Mouse (Mus musculus): ENCODE measurements around the gene Gm28051. TPM values are rescaled to one million over a fixed set of nuclear protein-coding genes. Genes with fewer than 3 reads are reported as not detected.

Gene Gm28051
- polyA plus RNA-seq (2016; fragmentation: Nextera tagmentation; extraction: Ambion mirVana), result not detected in 2 replicates

- Histone ChIP-seq H3K4me1 (peaks cover 32% of the 10 kb centered on the region), H3K9me3 (no peaks in the 10 kb centered on the region), H3K36me3 (replicated peaks) (peaks cover 55% of the 10 kb centered on the region), H3K27ac (peak within 1 kb of the TSS; percentile 94), H3K4me3 (peak within 1 kb of the TSS; percentile 91), H3K27me3 (ENCODE audit: poor library complexity, severe bottlenecking) (no peaks in the 10 kb centered on the region)
- peak; percentile 98 for DNase-seq (ENCODE audit: extremely low spot score, low spot score)
- WGBS, result under 1% methylated on average over 68 of the region's 73 CpGs
Observed at GRCm38 (mm10) chr12:102757689-102758402, at the start of gene Gm28051, which contains the start of the genes Gon7 and Ubr7. Gene Gm28051 (minus strand): TSS chr12:102757765. Gene Gon7 (minus strand): TSS chr12:102757803. Gene Ubr7 (plus strand): TSS chr12:102757967.

GRCm38 (mm10) chr12:102799528-102799927 is 42.0 kb upstream of the Gm28051 start:
- Histone ChIP-seq H3K36me3 (replicated peaks) (peaks cover 32% of the 10 kb centered on the region), H3K4me1 (no peaks in the 10 kb centered on the region), H3K27ac (no peak overlapping the region), H3K9me3 (no peaks in the 10 kb centered on the region), H3K4me3 (no peak overlapping the region), H3K27me3 (ENCODE audit: poor library complexity, severe bottlenecking) (no peaks in the 10 kb centered on the region)
- WGBS, result 95% methylated on average over 2 of the region's 2 CpGs
- DNase-seq (ENCODE audit: extremely low spot score, low spot score), result no peak

- Histone ChIP-seq H3K4me1 (no peaks in the 10 kb centered on the region), H3K27ac (no peak overlapping the region), H3K27me3 (ENCODE audit: poor library complexity, severe bottlenecking) (no peaks in the 10 kb centered on the region), H3K9me3 (no peaks in the 10 kb centered on the region), H3K36me3 (replicated peaks) (peaks cover 95% of the 10 kb centered on the region), H3K4me3 (no peak overlapping the region)
- DNase-seq (ENCODE audit: extremely low spot score, low spot score), result no peak
- 87% methylated on average over 7 of the region's 7 CpGs for WGBS
Observed at GRCm38 (mm10) chr12:102787927-102788326, 30.4 kb upstream of the Gm28051 start.

GRCm38 (mm10) chr12:102785593-102785985 is 28.0 kb upstream of the Gm28051 start:
- Histone ChIP-seq H3K27me3 (ENCODE audit: poor library complexity, severe bottlenecking) (no peaks in the 10 kb centered on the region), H3K36me3 (replicated peaks) (peaks cover 91% of the 10 kb centered on the region), H3K27ac (no peak overlapping the region), H3K4me3 (no peak overlapping the region), H3K9me3 (no peaks in the 10 kb centered on the region), H3K4me1 (no peaks in the 10 kb centered on the region)
- no peak for DNase-seq (ENCODE audit: extremely low spot score, low spot score)
- 92% methylated on average over 5 of the region's 5 CpGs for WGBS

- H3K27ac ChIP-seq, result no peak overlapping the region
- H3K36me3 ChIP-seq (replicated peaks), result peaks cover 89% of the 10 kb centered on the region
- H3K27me3 ChIP-seq (ENCODE audit: poor library complexity, severe bottlenecking), result no peaks in the 10 kb centered on the region
- no peaks in the 10 kb centered on the region for H3K9me3 ChIP-seq
- H3K4me1 ChIP-seq, result no peaks in the 10 kb centered on the region
- DNase-seq (ENCODE audit: extremely low spot score, low spot score), result no peak
- no peak overlapping the region for H3K4me3 ChIP-seq
- 94% methylated on average over 19 of the region's 19 CpGs for WGBS
Observed at GRCm38 (mm10) chr12:102784899-102785592, 27.5 kb upstream of the Gm28051 start.

GRCm38 (mm10) chr12:102782841-102783240 is 25.3 kb upstream of the Gm28051 start:
- 92% methylated on average over 5 of the region's 5 CpGs for WGBS
- no peak overlapping the region for H3K27ac ChIP-seq
- no peaks in the 10 kb centered on the region for H3K27me3 ChIP-seq (ENCODE audit: poor library complexity, severe bottlenecking)
- H3K9me3 ChIP-seq, result no peaks in the 10 kb centered on the region
- no peak for DNase-seq (ENCODE audit: extremely low spot score, low spot score)
- H3K36me3 ChIP-seq (replicated peaks), result peaks cover 74% of the 10 kb centered on the region
- H3K4me3 ChIP-seq, result no peak overlapping the region
- no peaks in the 10 kb centered on the region for H3K4me1 ChIP-seq

GRCm38 (mm10) chr12:102779452-102779851 is 21.9 kb upstream of the Gm28051 start:
- H3K27me3 ChIP-seq (ENCODE audit: poor library complexity, severe bottlenecking), result no peaks in the 10 kb centered on the region
- no peak overlapping the region for H3K27ac ChIP-seq
- H3K4me1 ChIP-seq, result no peaks in the 10 kb centered on the region
- WGBS, result 50% methylated on average over 3 of the region's 3 CpGs
- H3K9me3 ChIP-seq, result no peaks in the 10 kb centered on the region
- H3K4me3 ChIP-seq, result no peak overlapping the region
- DNase-seq (ENCODE audit: extremely low spot score, low spot score), result no peak
- H3K36me3 ChIP-seq (replicated peaks), result peaks cover 76% of the 10 kb centered on the region

GRCm38 (mm10) chr12:102778151-102778550 is 20.6 kb upstream of the Gm28051 start:
- H3K27ac ChIP-seq, result no peak overlapping the region
- no peaks in the 10 kb centered on the region for H3K9me3 ChIP-seq
- H3K4me1 ChIP-seq, result no peaks in the 10 kb centered on the region
- WGBS, result 85% methylated on average over 5 of the region's 5 CpGs
- no peaks in the 10 kb centered on the region for H3K27me3 ChIP-seq (ENCODE audit: poor library complexity, severe bottlenecking)
- no peak overlapping the region for H3K4me3 ChIP-seq
- DNase-seq (ENCODE audit: extremely low spot score, low spot score), result no peak
- peaks cover 76% of the 10 kb centered on the region for H3K36me3 ChIP-seq (replicated peaks)

GRCm38 (mm10) chr12:102776035-102776434 is 18.5 kb upstream of the Gm28051 start:
- Histone ChIP-seq H3K4me1 (no peaks in the 10 kb centered on the region), H3K36me3 (replicated peaks) (peaks cover 78% of the 10 kb centered on the region), H3K4me3 (no peak overlapping the region), H3K27me3 (ENCODE audit: poor library complexity, severe bottlenecking) (no peaks in the 10 kb centered on the region), H3K27ac (no peak overlapping the region), H3K9me3 (peaks cover 2% of the 10 kb centered on the region; the same call in 1 of the 2 replicates)
- DNase-seq (ENCODE audit: extremely low spot score, low spot score), result no peak
- WGBS, result 92% methylated on average over 14 of the region's 14 CpGs

- 95% methylated on average over 5 of the region's 5 CpGs for WGBS
- no peak for DNase-seq (ENCODE audit: extremely low spot score, low spot score)
- no peak overlapping the region for H3K27ac ChIP-seq
- H3K36me3 ChIP-seq (replicated peaks), result peaks cover 99% of the 10 kb centered on the region
- H3K4me1 ChIP-seq, result no peaks in the 10 kb centered on the region
- peaks cover 2% of the 10 kb centered on the region; the same call in 1 of the 2 replicates for H3K9me3 ChIP-seq
- no peaks in the 10 kb centered on the region for H3K27me3 ChIP-seq (ENCODE audit: poor library complexity, severe bottlenecking)
- no peak overlapping the region for H3K4me3 ChIP-seq
Observed at GRCm38 (mm10) chr12:102772676-102773075, 15.1 kb upstream of the Gm28051 start.

GRCm38 (mm10) chr12:102771601-102772000 is 14.0 kb upstream of the Gm28051 start:
- Histone ChIP-seq H3K27me3 (ENCODE audit: poor library complexity, severe bottlenecking) (no peaks in the 10 kb centered on the region), H3K4me3 (no peak overlapping the region), H3K4me1 (no peaks in the 10 kb centered on the region), H3K27ac (no peak overlapping the region), H3K36me3 (replicated peaks) (peaks cover 99% of the 10 kb centered on the region), H3K9me3 (peaks cover 2% of the 10 kb centered on the region; the same call in 1 of the 2 replicates)
- DNase-seq (ENCODE audit: extremely low spot score, low spot score), result no peak
- 97% methylated on average over 8 of the region's 8 CpGs for WGBS

- no peaks in the 10 kb centered on the region for H3K4me1 ChIP-seq
- no peak for DNase-seq (ENCODE audit: extremely low spot score, low spot score)
- peaks cover 98% of the 10 kb centered on the region for H3K36me3 ChIP-seq (replicated peaks)
- H3K27ac ChIP-seq, result no peak overlapping the region
- WGBS, result 95% methylated on average over 4 of the region's 4 CpGs
- H3K27me3 ChIP-seq (ENCODE audit: poor library complexity, severe bottlenecking), result no peaks in the 10 kb centered on the region
- peaks cover 2% of the 10 kb centered on the region; the same call in 1 of the 2 replicates for H3K9me3 ChIP-seq
- H3K4me3 ChIP-seq, result no peak overlapping the region
Observed at GRCm38 (mm10) chr12:102769000-102769399, 11.4 kb upstream of the Gm28051 start.

GRCm38 (mm10) chr12:102763696-102764095 is 6.1 kb upstream of the Gm28051 start:
- no peaks in the 10 kb centered on the region for H3K27me3 ChIP-seq (ENCODE audit: poor library complexity, severe bottlenecking)

More at GRCm38 (mm10) chr12:102763696-102764095, 6.1 kb upstream of the Gm28051 start:
- no peak overlapping the region for H3K27ac ChIP-seq
- DNase-seq (ENCODE audit: extremely low spot score, low spot score), result no peak
- no peak overlapping the region for H3K4me3 ChIP-seq
- H3K9me3 ChIP-seq, result no peaks in the 10 kb centered on the region
- peaks cover 79% of the 10 kb centered on the region for H3K36me3 ChIP-seq (replicated peaks)
- H3K4me1 ChIP-seq, result peaks cover 16% of the 10 kb centered on the region

Data from forebrain, embryonic 10.5 days (tissue).